Mouse (Mus musculus) liver, adult 2 months (tissue): ENCODE data around the gene Adh5.

Experiments used
- CTCF ChIP-seq: fragments of 200-500 bp; IDR thresholded peaks from 2 replicates; pipeline ENCODE4 v1.5.1; 2011; ENCODE audit warnings: low read depth, low read length, control low read depth
- POLR2A ChIP-seq: fragments of 200-500 bp; IDR thresholded peaks from 2 replicates; pipeline ENCODE4 v1.6.1; 2011; ENCODE audit warnings: low read length, control low read depth; ENCODE audit not compliant: insufficient read depth; ENCODE audit errors: extremely low read depth

GRCm38 (mm10) chr3:138494565-138494964 lies 51.7 kb downstream of the Adh5 start:
- no peak for TF ChIP-seq POLR2A
- TF ChIP-seq CTCF: no peak
